Mouse (Mus musculus): ENCODE results near the gene Yap1.

DNA sequence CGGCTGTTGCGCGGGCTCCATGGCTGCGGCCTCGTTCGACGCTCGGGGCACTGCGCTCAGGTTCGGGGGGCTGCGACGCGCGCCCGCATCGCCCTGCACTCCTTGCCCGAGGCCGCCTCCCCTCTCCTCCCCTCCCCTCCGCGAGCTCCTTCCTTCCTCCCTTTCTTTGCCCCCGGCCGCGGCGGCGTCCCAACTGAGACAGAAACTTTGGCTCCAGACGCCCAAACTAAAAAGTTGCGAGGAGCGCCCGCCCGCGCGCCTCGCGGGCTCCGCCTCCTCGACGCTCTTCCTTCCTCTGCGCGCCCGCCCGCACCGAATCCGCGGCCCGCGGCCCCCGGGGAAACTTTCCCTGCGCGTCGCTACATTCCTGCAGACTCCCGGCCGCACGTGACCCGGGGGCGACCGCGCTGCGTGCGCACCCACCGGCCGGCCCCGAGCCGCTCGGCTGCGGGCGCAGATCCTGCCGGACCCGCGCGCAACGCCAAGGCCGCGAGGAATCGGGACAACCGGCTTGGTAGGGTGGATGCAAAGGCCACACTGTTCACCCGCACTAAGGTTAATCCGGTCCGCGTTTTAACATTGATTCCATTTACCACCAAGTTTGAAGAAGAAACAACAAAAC, at the start of gene Yap1:
- no peak for TF ChIP-seq CTCF (IDR thresholded peaks at IDR 0.05; ENCODE audit: low read depth, low read length)
- TF ChIP-seq POLR2AphosphoS5 (IDR thresholded peaks at IDR 0.05; ENCODE audit: insufficient replicate concordance, low read depth, low read length): no peak
